Mouse (Mus musculus) ES-Bruce4 (cell line): ENCODE data around the gene Dpp9. TPM values are rescaled to one million over a fixed set of nuclear protein-coding genes. Genes with fewer than 3 reads are reported as not detected.

Source experiments
- H3K27ac ChIP-seq: 2 replicates; pipeline ENCODE4 v1.5.1; 2012; ENCODE audit warnings: low read length, inconsistent platforms; ENCODE audit not compliant: insufficient read depth
- H3K27me3 ChIP-seq: 2 replicates; pipeline ENCODE4 v1.6.1; 2012; ENCODE audit warnings: mild to moderate bottlenecking, low read length, inconsistent platforms; ENCODE audit not compliant: control insufficient read depth, poor library complexity, insufficient read depth, severe bottlenecking
- H3K36me3 ChIP-seq: 2 replicates; pipeline ENCODE4 v1.6.1; 2012; ENCODE audit warnings: inconsistent platforms, mild to moderate bottlenecking, low read length, moderate library complexity; ENCODE audit not compliant: control insufficient read depth, poor library complexity, insufficient read depth, severe bottlenecking
- H3K4me1 ChIP-seq: one replicate; pipeline ENCODE4 v1.8.1; 2011; ENCODE audit warnings: low read length; ENCODE audit not compliant: control insufficient read depth, insufficient read depth
- H3K4me3 ChIP-seq: 2 replicates; pipeline ENCODE4 v1.5.1; 2011; ENCODE audit warnings: low read depth, mild to moderate bottlenecking, low read length
- H3K9ac ChIP-seq: 2 replicates; pipeline ENCODE4 v1.6.1; 2012; ENCODE audit warnings: low read depth, mild to moderate bottlenecking, inconsistent platforms; ENCODE audit not compliant: poor library complexity, severe bottlenecking
- H3K9me3 ChIP-seq: replicated peaks from 2 replicates; pipeline ENCODE4 v1.6.1; 2012; ENCODE audit warnings: mild to moderate bottlenecking, low read length, inconsistent platforms; ENCODE audit not compliant: control insufficient read depth, poor library complexity, insufficient read depth, severe bottlenecking
- CTCF ChIP-seq: IDR thresholded peaks from one replicate; pipeline ENCODE4 v1.8.1; 2011; ENCODE audit warnings: low read depth, low read length
- EP300 ChIP-seq: IDR thresholded peaks from 2 replicates; pipeline ENCODE4 v1.6.1; 2011; ENCODE audit warnings: low read depth, low read length; ENCODE audit not compliant: insufficient read depth
- POLR2A ChIP-seq: IDR thresholded peaks from one replicate; pipeline ENCODE4 v1.8.1; 2011; ENCODE audit warnings: low read length; ENCODE audit not compliant: insufficient read depth
- polyA plus RNA-seq: library from polyadenylated mRNA; stranded (reverse); fragments of >200 nt; gene quantifications from 2 replicates; pipeline ENCODE4 v1.2.4, GENCODE M21; 2011; ENCODE audit warnings: low read depth; ENCODE audit not compliant: missing spikeins, insufficient read depth, insufficient read length

Dpp9 gene
- polyA plus RNA-seq: 20.9 and 21.1 TPM in 2 replicates

GRCm38 (mm10) chr17:56218377-56219191 is at the start of gene Dpp9:
TSS of gene Dpp9 (minus strand) at chr17:56218905.
- TF ChIP-seq POLR2A: no peak
- 0 out of 2 replicates have a peak, but pooled peaks have one; percentile 23 for TF ChIP-seq EP300
- TF ChIP-seq CTCF: no peak
- no peaks in the 10 kb centered on the region for H3K27me3 ChIP-seq

GRCm38 (mm10) chr17:56266271-56266670 is 47.6 kb upstream of the Dpp9 start:
- H3K9ac ChIP-seq: no peak overlapping the region
- H3K36me3 ChIP-seq: no peaks in the 10 kb centered on the region
- peak overlapping the region; percentile 57 for H3K27ac ChIP-seq
- no peaks in the 10 kb centered on the region for H3K27me3 ChIP-seq
- H3K4me1 ChIP-seq: peaks cover 3% of the 10 kb centered on the region
- TF ChIP-seq EP300: no peak
- no peak for TF ChIP-seq POLR2A
- no peak for TF ChIP-seq CTCF
- H3K9me3 ChIP-seq: no peaks in the 10 kb centered on the region
- no peak overlapping the region for H3K4me3 ChIP-seq

More at GRCm38 (mm10) chr17:56218377-56219191, at the start of gene Dpp9:
- Histone ChIP-seq H3K4me3 (peak within 1 kb of the TSS; percentile 96), H3K9ac (peak within 1 kb of the TSS; percentile 81), H3K36me3 (no peaks in the 10 kb centered on the region), H3K4me1 (peaks cover 5% of the 10 kb centered on the region), H3K27ac (no peak within 1 kb of the TSS), H3K9me3 (no peaks in the 10 kb centered on the region)

- no peak for TF ChIP-seq POLR2A
- TF ChIP-seq CTCF: no peak
- no peak for TF ChIP-seq EP300
- H3K27ac ChIP-seq: peak overlapping the region; percentile 57
- H3K27me3 ChIP-seq: no peaks in the 10 kb centered on the region
- H3K4me1 ChIP-seq: peaks cover 4% of the 10 kb centered on the region
- H3K36me3 ChIP-seq: no peaks in the 10 kb centered on the region
- H3K9ac ChIP-seq: no peak overlapping the region
- no peak overlapping the region for H3K4me3 ChIP-seq
- H3K9me3 ChIP-seq: no peaks in the 10 kb centered on the region
Observed at GRCm38 (mm10) chr17:56265869-56266268, 47.2 kb upstream of the Dpp9 start.

- H3K36me3 ChIP-seq: no peaks in the 10 kb centered on the region; the same call in 1 of the 2 replicates
- TF ChIP-seq POLR2A: no peak
- TF ChIP-seq EP300: no peak
- no peak for TF ChIP-seq CTCF
- H3K27ac ChIP-seq: no peak overlapping the region
- H3K9me3 ChIP-seq: no peaks in the 10 kb centered on the region
- no peak overlapping the region for H3K9ac ChIP-seq
- no peaks in the 10 kb centered on the region for H3K27me3 ChIP-seq
- H3K4me1 ChIP-seq: peaks cover 7% of the 10 kb centered on the region
- H3K4me3 ChIP-seq: no peak overlapping the region
Observed at GRCm38 (mm10) chr17:56265011-56265410, 46.3 kb upstream of the Dpp9 start.

GRCm38 (mm10) chr17:56264020-56264419 is 45.3 kb upstream of the Dpp9 start:
- peak; percentile 94 for TF ChIP-seq CTCF
- no peak for TF ChIP-seq POLR2A
- no peak for TF ChIP-seq EP300
- H3K4me3 ChIP-seq: no peak overlapping the region
- no peaks in the 10 kb centered on the region for H3K27me3 ChIP-seq
- H3K36me3 ChIP-seq: peaks cover 3% of the 10 kb centered on the region; the same call in 1 of the 2 replicates
- no peak overlapping the region for H3K9ac ChIP-seq
- no peaks in the 10 kb centered on the region for H3K9me3 ChIP-seq
- peaks cover 7% of the 10 kb centered on the region for H3K4me1 ChIP-seq
- H3K27ac ChIP-seq: no peak overlapping the region

GRCm38 (mm10) chr17:56262645-56263094 is 44.0 kb upstream of the Dpp9 start:
- H3K27ac ChIP-seq: no peak overlapping the region
- H3K4me1 ChIP-seq: peaks cover 7% of the 10 kb centered on the region
- no peak overlapping the region for H3K9ac ChIP-seq
- no peaks in the 10 kb centered on the region for H3K27me3 ChIP-seq
- TF ChIP-seq POLR2A (no peak), EP300 (no peak), CTCF (no peak)
- no peak overlapping the region for H3K4me3 ChIP-seq
- H3K36me3 ChIP-seq: peaks cover 8% of the 10 kb centered on the region
- no peaks in the 10 kb centered on the region for H3K9me3 ChIP-seq
